ENCODE assay signal across 13 mouse cellular contexts in the genomic region with DNA sequence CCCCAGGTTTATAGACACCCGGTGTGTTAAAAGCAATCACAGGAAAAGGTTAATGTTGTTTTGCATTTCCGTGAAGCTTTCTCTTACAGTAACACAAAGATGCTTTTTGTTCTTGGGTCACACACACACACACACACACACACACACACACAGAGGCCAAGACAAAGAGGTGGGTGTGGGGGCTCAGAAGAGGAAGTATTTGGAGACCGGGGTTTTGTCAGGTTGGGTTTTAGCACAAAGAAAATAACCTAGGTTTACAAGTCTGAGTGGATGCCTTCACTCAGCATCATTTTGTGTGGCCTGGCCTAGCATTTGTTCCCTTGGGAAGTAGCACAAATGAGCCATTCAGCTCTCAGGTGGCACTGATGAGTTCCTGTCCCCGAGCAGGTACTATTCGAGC. TPM values are rescaled to one million over a fixed set of nuclear protein-coding genes. Genes with fewer than 3 reads are reported as not detected.
DNase-seq lines count a peak whose midpoint lies in the region; ATAC-seq lines count a peak whose summit lies in the region.
"Had no signal": no experiment of that assay in that cellular context is flagged by ENCODE, and none has a peak within 500 bp of the region (broad histone marks: within the 10 kb centered on the region; RNA-seq: fewer than 3 reads in every experiment).

No protein-coding gene starts in this region.

- no peak for DNase-seq in neural tube, embryonic 11.5 days (ENCODE audit: low spot score)
- no peak for DNase-seq in neural tube, embryonic 10.5 days (ENCODE audit: extremely low spot score, low spot score)
- DNase-seq in forebrain, embryonic 14.5 days (ENCODE audit: low spot score) = peak; percentile 45
- DNase-seq in ovary, adult 18-20 months (ENCODE audit: low spot score) = no peak
- no peak for DNase-seq in MN1 (ENCODE audit: low spot score)
- DNase-seq: cerebellum, adult 11 months; heart, adult 11 months; layer of hippocampus, postnatal 36 days; right cerebral cortex, postnatal 4 days had no signal

- 37% methylated on average over 5 of the region's 5 CpGs for WGBS in neural tube, embryonic 11.5 days
- 4% methylated on average over 5 of the region's 5 CpGs for WGBS in forebrain, embryonic 14.5 days
- 38% methylated on average over 5 of the region's 5 CpGs for WGBS in limb, embryonic 13.5 days
- 73% methylated on average over 5 of the region's 5 CpGs for WGBS in liver, embryonic 12.5 days (ENCODE audit: insufficient replicate concordance)

- H3K4me3 ChIP-seq in neural tube, embryonic 11.5 days (ENCODE audit: low read depth, low read length) = no peak overlapping the region
- H3K4me3 ChIP-seq in forebrain, embryonic 14.5 days (ENCODE audit: low read depth, low read length) = no peak overlapping the region
- H3K4me3 ChIP-seq in limb, embryonic 13.5 days = no peak overlapping the region
- no peak overlapping the region for H3K4me3 ChIP-seq in liver, embryonic 12.5 days
- H3K4me3 ChIP-seq: erythroblast, embryonic 14.5 days had no signal

- no peak for ATAC-seq in neural tube, embryonic 11.5 days (ENCODE audit: insufficient read depth, low FRiP score, low TSS enrichment)
- 0 out of 2 replicates have a peak, but pooled peaks have one; percentile 3 for ATAC-seq in forebrain, embryonic 14.5 days
- ATAC-seq in limb, embryonic 13.5 days (ENCODE audit: low FRiP score, low read depth) = no peak
- no peak for ATAC-seq in liver, embryonic 12.5 days
- ATAC-seq: inflammation-experienced regulatory T-cells, adult 6 months had no signal

- no peak overlapping the region for H3K4me2 ChIP-seq in neural tube, embryonic 11.5 days (ENCODE audit: low read depth)
- H3K4me2 ChIP-seq in forebrain, embryonic 14.5 days (ENCODE audit: low read length) = no peak overlapping the region
- no peak overlapping the region for H3K4me2 ChIP-seq in limb, embryonic 13.5 days (replicated peaks)
- no peak overlapping the region for H3K4me2 ChIP-seq in liver, embryonic 12.5 days

- no peaks in the 10 kb centered on the region; the same call in 1 of the 2 replicates for H3K36me3 ChIP-seq in neural tube, embryonic 11.5 days (ENCODE audit: control insufficient read depth, insufficient read depth, low read length)
- peaks cover 18% of the 10 kb centered on the region; the same call in 1 of the 2 replicates for H3K36me3 ChIP-seq in forebrain, embryonic 14.5 days (ENCODE audit: control insufficient read depth, insufficient read depth, low read length)
- H3K36me3 ChIP-seq in limb, embryonic 13.5 days = peaks cover 13% of the 10 kb centered on the region; the same call in 1 of the 2 replicates
- H3K36me3 ChIP-seq in liver, embryonic 12.5 days = peaks cover 8% of the 10 kb centered on the region

- H3K4me1 ChIP-seq in neural tube, embryonic 11.5 days (ENCODE audit: control insufficient read depth, insufficient read depth, low read length) = peaks cover 46% of the 10 kb centered on the region
- peaks cover 47% of the 10 kb centered on the region for H3K4me1 ChIP-seq in forebrain, embryonic 14.5 days (ENCODE audit: control insufficient read depth, insufficient read depth, low read length)
- H3K4me1 ChIP-seq in limb, embryonic 13.5 days = peaks cover 66% of the 10 kb centered on the region
- peaks cover 30% of the 10 kb centered on the region for H3K4me1 ChIP-seq in liver, embryonic 12.5 days

- H3K9ac ChIP-seq in neural tube, embryonic 11.5 days (ENCODE audit: low read length) = no peak overlapping the region
- peak overlapping the region; percentile 50 for H3K9ac ChIP-seq in forebrain, embryonic 14.5 days (ENCODE audit: low read length)
- no peak overlapping the region for H3K9ac ChIP-seq in limb, embryonic 13.5 days
- no peak overlapping the region for H3K9ac ChIP-seq in liver, embryonic 12.5 days

- peak overlapping the region; percentile 39 for H3K27ac ChIP-seq in neural tube, embryonic 11.5 days (ENCODE audit: low read depth, low read length)
- peak overlapping the region; percentile 89 for H3K27ac ChIP-seq in forebrain, embryonic 14.5 days (ENCODE audit: low read depth, low read length)
- peak overlapping the region; percentile 6; the same call in 1 of the 2 replicates for H3K27ac ChIP-seq in limb, embryonic 13.5 days
- H3K27ac ChIP-seq in liver, embryonic 12.5 days = no peak overlapping the region

- no peaks in the 10 kb centered on the region for H3K9me3 ChIP-seq in neural tube, embryonic 11.5 days (ENCODE audit: control insufficient read depth, low read length)
- H3K9me3 ChIP-seq in forebrain, embryonic 14.5 days (replicated peaks; ENCODE audit: control insufficient read depth, low read length) = no peaks in the 10 kb centered on the region
- no peaks in the 10 kb centered on the region for H3K9me3 ChIP-seq in limb, embryonic 13.5 days
- no peaks in the 10 kb centered on the region for H3K9me3 ChIP-seq in liver, embryonic 12.5 days (replicated peaks)

- H3K27me3 ChIP-seq in neural tube, embryonic 11.5 days (ENCODE audit: control insufficient read depth, insufficient read depth, low read length) = no peaks in the 10 kb centered on the region
- no peaks in the 10 kb centered on the region for H3K27me3 ChIP-seq in forebrain, embryonic 14.5 days (replicated peaks; ENCODE audit: control insufficient read depth, insufficient read depth, low read length)
- no peaks in the 10 kb centered on the region for H3K27me3 ChIP-seq in limb, embryonic 13.5 days
- H3K27me3 ChIP-seq in liver, embryonic 12.5 days (replicated peaks) = no peaks in the 10 kb centered on the region

RNA-seq across cellular contexts. Expression of gene Traf3ip2, which starts 59.8 kb away (rescaled TPM):
- 9.4 TPM in 2 replicates for polyA plus RNA-seq in neural tube, embryonic 11.5 days (2014; fragmentation: Nextera tagmentation; extraction: Ambion mirVana)
- polyA plus RNA-seq in forebrain, embryonic 14.5 days (2014; fragmentation: Nextera tagmentation; extraction: Ambion mirVana) = 4.8 and 5.7 TPM in 2 replicates
- 8.5 and 9.0 TPM in 2 replicates for polyA plus RNA-seq in limb, embryonic 13.5 days (2015; fragmentation: Nextera tagmentation; extraction: Ambion mirVana)
- 2.1 and 3.1 TPM in 2 replicates for polyA plus RNA-seq in liver, embryonic 12.5 days (2016; fragmentation: Nextera tagmentation; extraction: Ambion mirVana)
